ENCODE assay signal across 14 mouse cellular contexts in the genomic region with DNA sequence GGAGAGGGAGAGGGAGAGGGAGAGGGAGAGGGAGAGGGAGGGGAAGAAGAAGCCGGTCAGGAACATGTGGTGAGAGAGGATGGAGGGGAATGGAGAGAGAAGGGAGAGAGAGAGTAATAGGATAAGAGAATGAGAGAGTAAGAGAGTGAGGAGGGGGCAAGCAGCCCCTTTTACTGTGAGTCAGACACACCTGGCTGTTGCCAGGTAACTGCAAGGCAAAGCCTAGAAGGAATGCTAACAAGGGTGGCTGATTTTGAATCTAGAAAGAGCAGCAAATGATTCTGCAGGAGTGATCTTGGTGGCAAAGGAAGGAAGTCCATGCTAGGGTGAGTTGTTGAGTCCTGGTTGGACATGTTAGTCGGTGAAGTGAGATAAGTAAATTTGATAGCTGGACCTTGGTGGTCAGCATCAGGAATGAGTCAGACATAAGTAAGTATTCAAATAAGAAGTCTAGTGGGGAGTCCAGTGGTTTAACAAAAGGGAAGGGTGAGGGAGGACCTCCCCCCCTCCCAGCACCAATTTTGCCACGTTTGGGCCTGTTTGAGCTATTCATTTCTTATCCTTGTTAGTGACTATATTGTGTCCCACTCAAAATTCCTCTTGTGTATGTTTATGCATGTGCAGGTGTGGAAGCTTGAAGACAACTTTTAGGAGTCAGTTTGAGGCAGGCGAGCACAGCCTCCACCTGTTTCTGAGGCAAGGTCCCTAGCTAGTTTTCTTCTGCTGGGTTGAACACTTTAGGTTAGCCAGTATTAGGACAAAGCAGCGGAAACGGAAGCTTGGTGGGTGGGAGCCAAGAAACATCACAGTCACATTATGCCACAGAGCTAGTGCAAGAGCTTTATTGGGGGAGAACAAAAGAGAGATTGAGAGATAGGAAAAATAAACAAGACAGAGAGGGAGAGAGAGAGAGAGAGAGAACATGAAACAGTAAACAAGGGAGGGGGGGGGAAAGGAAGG. TPM values are rescaled to one million over a fixed set of nuclear protein-coding genes. Genes with fewer than 3 reads are reported as not detected.
A peak's percentile ranks its signal among the peaks of the same experiment; 100 is the strongest.
DNase-seq lines count a peak whose midpoint lies in the region; ATAC-seq and TF ChIP-seq lines count a peak whose summit lies in the region.
"Had no signal": no experiment of that assay in that cellular context is flagged by ENCODE, and none has a peak within 500 bp of the region (broad histone marks: within the 10 kb centered on the region; RNA-seq: fewer than 3 reads in every experiment).

No protein-coding gene starts in this region.

- no peaks in the 10 kb centered on the region for H3K27me3 ChIP-seq in ES-Bruce4 (ENCODE audit: control insufficient read depth, insufficient read depth, low read length, poor library complexity, severe bottlenecking)
- no peaks in the 10 kb centered on the region for H3K27me3 ChIP-seq in lung, embryonic 16.5 days (ENCODE audit: control insufficient read depth, insufficient read depth, low read depth, low read length)
- H3K27me3 ChIP-seq in midbrain, embryonic 11.5 days (ENCODE audit: control insufficient read depth, insufficient read depth, low read length) = no peaks in the 10 kb centered on the region

- WGBS in lung, embryonic 16.5 days = 41% methylated on average over 6 of the region's 6 CpGs
- 72% methylated on average over 6 of the region's 6 CpGs for WGBS in midbrain, embryonic 11.5 days

- H3K4me3 ChIP-seq in ES-Bruce4 (ENCODE audit: low read depth, low read length) = no peak overlapping the region
- H3K4me3 ChIP-seq in lung, embryonic 16.5 days (ENCODE audit: low read length) = no peak overlapping the region
- no peak overlapping the region for H3K4me3 ChIP-seq in midbrain, embryonic 11.5 days (ENCODE audit: low read depth, low read length)
- H3K4me3 ChIP-seq: gastrocnemius, adult 2 months; layer of hippocampus, adult 2 months had no signal

- peak overlapping the region; percentile 48 for H3K9ac ChIP-seq in ES-Bruce4 (ENCODE audit: low read depth, poor library complexity, severe bottlenecking)
- no peak overlapping the region for H3K9ac ChIP-seq in lung, embryonic 16.5 days (ENCODE audit: low read length)
- no peak overlapping the region for H3K9ac ChIP-seq in midbrain, embryonic 11.5 days (ENCODE audit: low read length)
- H3K9ac ChIP-seq: liver, postnatal 0 days had no signal

- H3K4me1 ChIP-seq in ES-Bruce4 (ENCODE audit: control insufficient read depth, insufficient read depth, low read length) = peaks cover 6% of the 10 kb centered on the region
- H3K4me1 ChIP-seq in lung, embryonic 16.5 days (replicated peaks; ENCODE audit: control insufficient read depth, insufficient read depth, low read length) = peaks cover 4% of the 10 kb centered on the region; the same call in 1 of the 2 replicates
- no peaks in the 10 kb centered on the region for H3K4me1 ChIP-seq in midbrain, embryonic 11.5 days (ENCODE audit: control insufficient read depth, insufficient read depth, low read length)

- 0 out of 2 replicates have a peak, but pooled peaks have one; percentile 21 for ATAC-seq in lung, embryonic 16.5 days (ENCODE audit: low read depth)
- ATAC-seq in midbrain, embryonic 11.5 days (ENCODE audit: low FRiP score) = no peak
- ATAC-seq: liver, postnatal 0 days had no signal

- TF ChIP-seq POLR2A in ES-Bruce4 (IDR thresholded peaks at IDR 0.05; ENCODE audit: insufficient read depth, low read length) = no peak

- TF ChIP-seq EP300 in ES-Bruce4 (IDR thresholded peaks at IDR 0.05; ENCODE audit: insufficient read depth, low read depth, low read length) = no peak

- H3K4me2 ChIP-seq in lung, embryonic 16.5 days (ENCODE audit: low read depth, low read length) = no peak overlapping the region
- H3K4me2 ChIP-seq in midbrain, embryonic 11.5 days = no peak overlapping the region

- DNase-seq in heart, adult 11 months = peak; percentile 76
- no peak for DNase-seq in heart, adult 9 months (ENCODE audit: low spot score in 2 of 2)
- DNase-seq in thymus, postnatal 0 days (ENCODE audit: low spot score) = peak; percentile 74
- DNase-seq in gastrocnemius, postnatal 25 days = no peak
- DNase-seq in midbrain, embryonic 11.5 days (ENCODE audit: low spot score, missing footprints) = no peak
- DNase-seq in urinary bladder, adult 2 months (ENCODE audit: low spot score) = no peak
- DNase-seq: gastrocnemius, adult 2 months; kidney, adult 18-20 months; liver, postnatal 0 days; midbrain, embryonic 14.5 days; right cerebral cortex, postnatal 25 days had no signal

- no peaks in the 10 kb centered on the region for H3K36me3 ChIP-seq in ES-Bruce4 (ENCODE audit: control insufficient read depth, insufficient read depth, low read length, poor library complexity, severe bottlenecking)
- H3K36me3 ChIP-seq in lung, embryonic 16.5 days (ENCODE audit: control insufficient read depth, insufficient read depth, low read length) = no peaks in the 10 kb centered on the region
- no peaks in the 10 kb centered on the region for H3K36me3 ChIP-seq in midbrain, embryonic 11.5 days (ENCODE audit: control insufficient read depth, insufficient read depth, low read length)

- peak overlapping the region; percentile 98 for H3K27ac ChIP-seq in ES-Bruce4 (ENCODE audit: insufficient read depth, low read length)
- peak overlapping the region; percentile 30; the same call in 1 of the 2 replicates for H3K27ac ChIP-seq in lung, embryonic 16.5 days (ENCODE audit: low read length)
- H3K27ac ChIP-seq in midbrain, embryonic 11.5 days (ENCODE audit: low read depth, low read length) = no peak overlapping the region
- H3K27ac ChIP-seq: gastrocnemius, adult 2 months; layer of hippocampus, adult 2 months had no signal

- H3K9me3 ChIP-seq in ES-Bruce4 (replicated peaks; ENCODE audit: control insufficient read depth, insufficient read depth, low read length, poor library complexity, severe bottlenecking) = no peaks in the 10 kb centered on the region
- H3K9me3 ChIP-seq in lung, embryonic 16.5 days (ENCODE audit: control insufficient read depth, low read length) = peaks cover 3% of the 10 kb centered on the region; the same call in 1 of the 2 replicates
- no peaks in the 10 kb centered on the region for H3K9me3 ChIP-seq in midbrain, embryonic 11.5 days (ENCODE audit: control insufficient read depth, low read length)

- no peak for TF ChIP-seq CTCF in ES-Bruce4 (IDR thresholded peaks at IDR 0.05; ENCODE audit: low read depth, low read length)

RNA-seq across cellular contexts. Expression of gene Atf7ip, which starts 15.2 kb away (rescaled TPM):
- polyA plus RNA-seq in ES-Bruce4 (2011; ENCODE audit: insufficient read depth, insufficient read length, low read depth, missing spikeins) = 110 and 114 TPM in 2 replicates
- 41.2 and 43.6 TPM in 2 replicates for polyA plus RNA-seq in lung, embryonic 16.5 days (2015; fragmentation: Nextera tagmentation; extraction: Ambion mirVana)
- 26.5 and 28.5 TPM in 2 replicates for polyA plus RNA-seq in thymus, postnatal 0 days (2015; fragmentation: Nextera tagmentation; extraction: Ambion mirVana)
- 10 to 100 TPM; 38.2 to 43.5 TPM for total RNA-seq in gastrocnemius, postnatal 25 days (2021)
- polyA plus RNA-seq in midbrain, embryonic 11.5 days (2014; fragmentation: Nextera tagmentation; extraction: Ambion mirVana) = 43.4 and 46.8 TPM in 2 replicates
- polyA plus RNA-seq in urinary bladder, adult 2 months (2012; rRNA removed) = 20.5 and 31.6 TPM in 2 replicates

Comparison
In these comparisons a context has a peak if more than half of its experiments do, and no peak if none do; other contexts are left out.
1. DNase-seq: peak in heart, adult 11 months (single experiment) and thymus, postnatal 0 days (single experiment); none in heart, adult 9 months (0 of 2), gastrocnemius, postnatal 25 days (single experiment), midbrain, embryonic 11.5 days (single experiment) and urinary bladder, adult 2 months (single experiment).